Mouse (Mus musculus) limb, embryonic 14.5 days (tissue): ENCODE results near the gene Ddx31. TPM values are rescaled to one million over a fixed set of nuclear protein-coding genes. Genes with fewer than 3 reads are reported as not detected.

ENCODE experiments used
- ATAC-seq: fragments of 200-750 bp; cut with Nextera tagmentation; 2 replicates; pipeline ENCODE4 v1.8.0; 2017; ENCODE audit warnings: low read depth, moderate number of reproducible peaks, moderate TSS enrichment; ENCODE audit not compliant: low FRiP score
- DNase-seq: peaks from one replicate; pipeline ENCODE4 v3.0.0-alpha.2; 2015; ENCODE audit warnings: low spot score
- H3K27ac ChIP-seq: fragments of 300-500 bp; sonication (generic); replicated peaks from 2 replicates; pipeline ENCODE4 v1.5.1; 2014; ENCODE audit warnings: low read depth, mild to moderate bottlenecking, low read length, moderate library complexity, mixed read lengths
- H3K27me3 ChIP-seq: fragments of 300-500 bp; sonication (generic); 2 replicates; pipeline ENCODE4 v1.6.1; 2014; ENCODE audit warnings: low read length, mixed read lengths; ENCODE audit not compliant: control insufficient read depth, insufficient read depth
- H3K36me3 ChIP-seq: fragments of 300-500 bp; sonication (generic); 2 replicates; pipeline ENCODE4 v1.6.1; 2014; ENCODE audit warnings: mild to moderate bottlenecking, low read length, moderate library complexity, mixed read lengths; ENCODE audit not compliant: control insufficient read depth, insufficient read depth
- H3K4me1 ChIP-seq: fragments of 300-500 bp; sonication (generic); 2 replicates; pipeline ENCODE4 v1.6.1; 2014; ENCODE audit warnings: antibody characterized with exemption, low read length, mixed read lengths; ENCODE audit not compliant: control insufficient read depth, insufficient read depth
- H3K4me2 ChIP-seq: fragments of 300-500 bp; sonication (generic); replicated peaks from 2 replicates; pipeline ENCODE4 v1.6.1; 2014; ENCODE audit warnings: low read depth, mild to moderate bottlenecking, low read length, moderate library complexity; ENCODE audit not compliant: severe bottlenecking
- H3K4me3 ChIP-seq: fragments of 300-500 bp; sonication (generic); replicated peaks from 2 replicates; pipeline ENCODE4 v1.5.1; 2014; ENCODE audit warnings: low read length
- H3K9ac ChIP-seq: fragments of 300-500 bp; sonication (generic); 2 replicates; pipeline ENCODE4 v1.6.1; 2014; ENCODE audit warnings: mild to moderate bottlenecking, low read depth, low read length, moderate library complexity; ENCODE audit not compliant: severe bottlenecking
- H3K9me3 ChIP-seq: fragments of 300-500 bp; sonication (generic); 2 replicates; pipeline ENCODE4 v1.6.1; 2016; ENCODE audit warnings: low read length; ENCODE audit not compliant: control insufficient read depth
- POLR2A ChIP-seq: fragments of 200-500 bp; IDR thresholded peaks from 2 replicates; pipeline ENCODE4 v1.8.0; 2012; ENCODE audit warnings: inconsistent platforms, mild to moderate bottlenecking, moderate library complexity, borderline replicate concordance; ENCODE audit not compliant: insufficient read depth, insufficient read length; ENCODE audit errors: extremely low read depth
- WGBS: fragments of 180-500 bp; shearing (Covaris S2); extraction: QIAGEN DNeasy Blood & Tissue Kit; methylation state at CpG from one replicate; pipeline ENCODE4 v1.1.7; 2014; 5-methylcytosine and 5-hydroxymethylcytosine counted together
- polyA plus RNA-seq, 2 experiments: library from polyadenylated mRNA; depleted of rRNA in 1 of 2; stranded (reverse) in 1 of 2; unstranded in 1 of 2; fragments of >200 nt; fragmentation: Nextera tagmentation in 1 of 2; extraction: Ambion mirVana in 1 of 2; gene quantifications; 2 replicates each; pipeline versions ENCODE4 v1.2.1 to v1.2.3; 2012 to 2014

Ddx31 gene
- polyA plus RNA-seq, 2 experiments: 13.1 to 13.3 TPM

GRCm38 (mm10) chr2:28938997-28939396 is 98.8 kb downstream of the Ddx31 start:
- Histone ChIP-seq H3K27me3 (no peaks in the 10 kb centered on the region; the same call in 1 of the 2 replicates), H3K36me3 (no peaks in the 10 kb centered on the region), H3K4me3 (no peak overlapping the region), H3K27ac (no peak overlapping the region), H3K9me3 (no peaks in the 10 kb centered on the region), H3K9ac (no peak overlapping the region), H3K4me1 (peaks cover 5% of the 10 kb centered on the region; the same call in 1 of the 2 replicates), H3K4me2 (no peak overlapping the region)
- DNase-seq (no peak), ATAC-seq (no peak)
- WGBS: 66% methylated on average over 7 of the region's 7 CpGs
- no peak for TF ChIP-seq POLR2A

GRCm38 (mm10) chr2:28943666-28944516 is 103.7 kb downstream of the Ddx31 start:
- H3K4me2 ChIP-seq: peak overlapping the region; percentile 11; the same call in 1 of the 2 replicates
- WGBS: 14% methylated on average over 30 of the region's 30 CpGs

GRCm38 (mm10) chr2:28945388-28945787 is 105.2 kb downstream of the Ddx31 start:
- Histone ChIP-seq H3K36me3 (no peaks in the 10 kb centered on the region), H3K4me2 (no peak overlapping the region), H3K4me3 (no peak overlapping the region), H3K27ac (no peak overlapping the region), H3K4me1 (peaks cover 7% of the 10 kb centered on the region; the same call in 1 of the 2 replicates), H3K9me3 (no peaks in the 10 kb centered on the region), H3K27me3 (no peaks in the 10 kb centered on the region; the same call in 1 of the 2 replicates), H3K9ac (no peak overlapping the region)
- TF ChIP-seq POLR2A: no peak
- ATAC-seq (no peak), DNase-seq (no peak)
- WGBS: 50% methylated on average over 6 of the region's 6 CpGs

More at GRCm38 (mm10) chr2:28943666-28944516, 103.7 kb downstream of the Ddx31 start:
- no peaks in the 10 kb centered on the region; the same call in 1 of the 2 replicates for H3K27me3 ChIP-seq
- ATAC-seq: no peak
- H3K9me3 ChIP-seq: no peaks in the 10 kb centered on the region
- no peak for TF ChIP-seq POLR2A
- H3K9ac ChIP-seq: 0 out of 2 replicates have a peak overlapping the region, but pooled peaks have one; percentile 16
- no peaks in the 10 kb centered on the region for H3K36me3 ChIP-seq
- no peak overlapping the region for H3K4me3 ChIP-seq
- no peak overlapping the region for H3K27ac ChIP-seq
- no peak for DNase-seq
- H3K4me1 ChIP-seq: peaks cover 7% of the 10 kb centered on the region; the same call in 1 of the 2 replicates

- Histone ChIP-seq H3K4me2 (no peak overlapping the region), H3K4me1 (peaks cover 7% of the 10 kb centered on the region; the same call in 1 of the 2 replicates), H3K9me3 (no peaks in the 10 kb centered on the region), H3K36me3 (no peaks in the 10 kb centered on the region), H3K27ac (no peak overlapping the region), H3K9ac (no peak overlapping the region), H3K4me3 (no peak overlapping the region), H3K27me3 (no peaks in the 10 kb centered on the region; the same call in 1 of the 2 replicates)
- no peak for TF ChIP-seq POLR2A
- no peak for ATAC-seq
- WGBS: 81% methylated on average over 3 of the region's 3 CpGs
- no peak for DNase-seq
These were observed 106.1 kb downstream of the Ddx31 start for GRCm38 (mm10) chr2:28946312-28946711.

GRCm38 (mm10) chr2:28952981-28953380 is 112.8 kb downstream of the Ddx31 start:
- Histone ChIP-seq H3K4me3 (no peak overlapping the region), H3K27me3 (no peaks in the 10 kb centered on the region), H3K9ac (no peak overlapping the region), H3K4me1 (no peaks in the 10 kb centered on the region), H3K27ac (no peak overlapping the region), H3K9me3 (no peaks in the 10 kb centered on the region), H3K36me3 (no peaks in the 10 kb centered on the region), H3K4me2 (no peak overlapping the region)
- no peak for DNase-seq
- no peak for TF ChIP-seq POLR2A
- 13% methylated on average over 8 of the region's 8 CpGs for WGBS
- no peak for ATAC-seq
